Mouse (Mus musculus) C2C12 (cell line): ENCODE measurements around the gene Csnk2a1.

Experiments used
- CTCF ChIP-seq: IDR thresholded peaks from one replicate; pipeline ENCODE4 v1.5.1; 2011; ENCODE audit not compliant: control insufficient read depth, insufficient read depth, insufficient read length
- MYOD1 ChIP-seq: IDR thresholded peaks from one replicate; pipeline ENCODE4 v1.6.1; 2011; ENCODE audit warnings: low read depth; ENCODE audit not compliant: control insufficient read depth, insufficient read length

DNA sequence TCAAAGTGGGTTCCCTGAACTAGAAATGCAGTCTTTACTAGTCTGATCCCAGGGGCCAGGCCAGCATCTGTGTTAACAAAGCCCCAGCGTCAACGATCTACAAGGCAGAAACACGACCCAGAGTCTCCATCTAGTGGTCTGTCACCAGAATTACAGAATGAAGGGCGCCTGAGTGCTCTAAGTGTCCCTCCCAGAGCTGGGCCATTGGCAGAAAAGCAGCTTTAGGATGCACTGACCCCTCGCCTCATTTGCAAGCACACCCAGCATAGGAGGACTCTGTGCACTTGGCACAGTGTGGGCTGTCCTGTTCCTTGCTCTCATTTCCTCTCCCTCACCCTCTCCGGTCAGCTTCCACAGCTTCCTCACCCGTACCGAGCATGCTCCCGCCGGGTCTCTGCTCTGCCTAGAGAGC is 29.3 kb upstream of the Csnk2a1 start:
- TF ChIP-seq CTCF (peak; percentile 65), MYOD1 (no peak)
